Mouse (Mus musculus): ENCODE measurements at regions not wholly inside any gene's neighbourhood (a gene's known extent, or its start where the extent isn't known, plus 50 kb on each side); places are given as distances from the start of the nearest gene placed in this dataset.

GRCm38 (mm10) chr2:72657101-72657920 is 181.4 kb downstream of the Cdca7 start:
- TF ChIP-seq CTCF (IDR thresholded peaks at IDR 0.05; ENCODE audit: control insufficient read depth, insufficient read depth, insufficient replicate concordance, low read depth, low read length) (no peak), POLR2A (IDR thresholded peaks at IDR 0.05; ENCODE audit: control insufficient read depth, low read depth, low read length) (no peak)

All from testis, adult 2 months (tissue).